22 mouse cellular contexts compared by ENCODE assay signal in the genomic region with DNA sequence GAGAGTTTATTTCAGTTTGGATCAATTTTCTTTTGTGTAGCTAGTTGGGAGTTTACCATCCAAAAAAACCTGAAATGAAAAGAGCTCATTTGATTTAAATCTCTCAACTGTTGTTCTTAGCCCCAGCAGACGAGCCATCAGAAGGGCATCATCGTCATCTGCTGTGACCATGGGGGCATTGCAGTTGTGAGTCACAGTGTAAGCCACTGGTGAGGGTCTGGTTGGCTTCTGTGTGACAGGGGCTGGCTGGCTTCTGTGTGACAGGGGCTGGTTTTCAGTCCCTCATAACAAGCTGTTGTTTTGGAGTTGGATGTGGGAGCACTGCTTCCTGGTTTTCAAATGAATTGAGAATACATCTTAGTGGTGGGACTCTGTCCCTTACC. TPM values are rescaled to one million over a fixed set of nuclear protein-coding genes. Genes with fewer than 3 reads are reported as not detected.
DNase-seq lines count a peak whose midpoint lies in the region; ATAC-seq lines count a peak whose summit lies in the region.
"Had no signal": no experiment of that assay in that cellular context is flagged by ENCODE, and none has a peak within 500 bp of the region (broad histone marks: within the 10 kb centered on the region; RNA-seq: fewer than 3 reads in every experiment).

No protein-coding gene starts in this region.

- WGBS in neural tube, embryonic 12.5 days: 37% methylated on average over 2 of the region's 2 CpGs
- WGBS in neural tube, embryonic 15.5 days: 32% methylated on average over 2 of the region's 2 CpGs
- 56% methylated on average over 2 of the region's 2 CpGs for WGBS in midbrain, embryonic 11.5 days

- H3K4me2 ChIP-seq in neural tube, embryonic 12.5 days (replicated peaks): no peak overlapping the region
- H3K4me2 ChIP-seq in neural tube, embryonic 15.5 days: no peak overlapping the region
- no peak overlapping the region for H3K4me2 ChIP-seq in midbrain, embryonic 11.5 days
- H3K4me2 ChIP-seq: embryonic facial prominence, embryonic 15.5 days; liver, embryonic 15.5 days had no signal

- no peak overlapping the region for H3K9ac ChIP-seq in neural tube, embryonic 12.5 days
- no peak overlapping the region for H3K9ac ChIP-seq in neural tube, embryonic 15.5 days (replicated peaks)
- H3K9ac ChIP-seq in midbrain, embryonic 11.5 days (ENCODE audit: low read length): no peak overlapping the region
- H3K9ac ChIP-seq: embryonic facial prominence, embryonic 15.5 days; liver, embryonic 15.5 days had no signal

- H3K9me3 ChIP-seq in neural tube, embryonic 12.5 days: no peaks in the 10 kb centered on the region
- no peaks in the 10 kb centered on the region for H3K9me3 ChIP-seq in neural tube, embryonic 15.5 days (replicated peaks)
- no peaks in the 10 kb centered on the region for H3K9me3 ChIP-seq in midbrain, embryonic 11.5 days (ENCODE audit: control insufficient read depth, low read length)
- H3K9me3 ChIP-seq: embryonic facial prominence, embryonic 15.5 days; heart, embryonic 10.5 days; liver, embryonic 15.5 days had no signal

- no peaks in the 10 kb centered on the region for H3K27me3 ChIP-seq in neural tube, embryonic 12.5 days (replicated peaks)
- no peaks in the 10 kb centered on the region for H3K27me3 ChIP-seq in neural tube, embryonic 15.5 days (replicated peaks)
- no peaks in the 10 kb centered on the region for H3K27me3 ChIP-seq in midbrain, embryonic 11.5 days (ENCODE audit: control insufficient read depth, insufficient read depth, low read length)
- H3K27me3 ChIP-seq: embryonic facial prominence, embryonic 15.5 days; liver, embryonic 15.5 days had no signal

- peak; percentile 24 to 26 for DNase-seq in cerebellum, postnatal 10 days
- DNase-seq in midbrain, embryonic 11.5 days (ENCODE audit: low spot score, missing footprints): no peak
- DNase-seq in spleen, postnatal 14 days (ENCODE audit: low spot score in 2 of 2): no peak
- no peak for DNase-seq in spleen, postnatal 10 days (ENCODE audit: low spot score in 2 of 2)
- no peak for DNase-seq in adrenal gland, adult 2 months
- DNase-seq: adrenal gland, postnatal 14 days; cerebellum, adult 11-12 months; cerebellum, postnatal 25 days; gastrocnemius, postnatal 36 days; kidney, adult 11 months; thymus, postnatal 14 days had no signal

- H3K4me3 ChIP-seq in neural tube, embryonic 12.5 days: no peak overlapping the region
- H3K4me3 ChIP-seq in neural tube, embryonic 15.5 days (replicated peaks): no peak overlapping the region
- no peak overlapping the region for H3K4me3 ChIP-seq in midbrain, embryonic 11.5 days (ENCODE audit: low read depth, low read length)
- H3K4me3 ChIP-seq: embryonic facial prominence, embryonic 15.5 days; heart, embryonic 10.5 days; liver, embryonic 15.5 days; myocyte had no signal

- H3K4me1 ChIP-seq in neural tube, embryonic 12.5 days: peaks cover 7% of the 10 kb centered on the region
- H3K4me1 ChIP-seq in neural tube, embryonic 15.5 days: peaks cover 13% of the 10 kb centered on the region
- H3K4me1 ChIP-seq in midbrain, embryonic 11.5 days (ENCODE audit: control insufficient read depth, insufficient read depth, low read length): peaks cover 7% of the 10 kb centered on the region; the same call in 1 of the 2 replicates
- H3K4me1 ChIP-seq: embryonic facial prominence, embryonic 15.5 days; liver, embryonic 15.5 days had no signal

- ATAC-seq in cerebellum, adult (ENCODE audit: insufficient number of reproducible peaks, low FRiP score, low TSS enrichment): no peak
- ATAC-seq in neural tube, embryonic 12.5 days (ENCODE audit: low FRiP score, low read depth): no peak
- ATAC-seq in neural tube, embryonic 15.5 days (ENCODE audit: low FRiP score): no peak
- ATAC-seq in midbrain, embryonic 11.5 days (ENCODE audit: low FRiP score): peak; percentile 63; the same call in 1 of the 2 replicates
- ATAC-seq: activated CD4-positive, CD25-positive, alpha-beta regulatory T cell, adult 4 months; lung, postnatal 0 days had no signal

- 0 out of 2 replicates have a peak overlapping the region, but pooled peaks have one; percentile 37 for H3K27ac ChIP-seq in neural tube, embryonic 12.5 days
- H3K27ac ChIP-seq in neural tube, embryonic 15.5 days (replicated peaks): no peak overlapping the region
- no peak overlapping the region for H3K27ac ChIP-seq in midbrain, embryonic 11.5 days (ENCODE audit: low read depth, low read length)
- H3K27ac ChIP-seq: embryonic facial prominence, embryonic 15.5 days; heart, embryonic 10.5 days; kidney, postnatal 0 days; liver, embryonic 15.5 days; stomach, postnatal 0 days had no signal

- no peaks in the 10 kb centered on the region for H3K36me3 ChIP-seq in neural tube, embryonic 12.5 days
- H3K36me3 ChIP-seq in neural tube, embryonic 15.5 days: no peaks in the 10 kb centered on the region
- H3K36me3 ChIP-seq in midbrain, embryonic 11.5 days (ENCODE audit: control insufficient read depth, insufficient read depth, low read length): no peaks in the 10 kb centered on the region
- H3K36me3 ChIP-seq: embryonic facial prominence, embryonic 15.5 days; liver, embryonic 15.5 days had no signal

RNA-seq across cellular contexts. Expression of a gene that starts 41.6 kb away (rescaled TPM):
- polyA plus RNA-seq in neural tube, embryonic 12.5 days (2016; fragmentation: Nextera tagmentation; extraction: Ambion mirVana): 12.4 and 12.9 TPM in 2 replicates
- polyA plus RNA-seq in neural tube, embryonic 15.5 days (2015; fragmentation: Nextera tagmentation; extraction: Ambion mirVana): 10.2 and 10.7 TPM in 2 replicates
- polyA plus RNA-seq in midbrain, embryonic 11.5 days (2014; fragmentation: Nextera tagmentation; extraction: Ambion mirVana): 7.3 and 8.3 TPM in 2 replicates
- total RNA-seq in adrenal gland, adult 2 months (2021): 10 to 100 TPM; 19.0 to 23.2 TPM
- 5.5 and 6.6 TPM in 2 replicates for polyA plus RNA-seq in adrenal gland, adult 2 months (2012; rRNA removed)

RNA-seq across cellular contexts. Expression of a gene that starts 42.0 kb away (rescaled TPM):
- 274 and 280 TPM in 2 replicates for polyA plus RNA-seq in neural tube, embryonic 12.5 days (2016; fragmentation: Nextera tagmentation; extraction: Ambion mirVana)
- polyA plus RNA-seq in neural tube, embryonic 15.5 days (2015; fragmentation: Nextera tagmentation; extraction: Ambion mirVana): 173 and 192 TPM in 2 replicates
- polyA plus RNA-seq in midbrain, embryonic 11.5 days (2014; fragmentation: Nextera tagmentation; extraction: Ambion mirVana): 412 and 434 TPM in 2 replicates
- 10 to 100 TPM; 48.0 to 49.1 TPM for total RNA-seq in adrenal gland, adult 2 months (2021)
- polyA plus RNA-seq in adrenal gland, adult 2 months (2012; rRNA removed): 5.8 and 6.7 TPM in 2 replicates

Comparison
In these comparisons a context has a peak if more than half of its experiments do, and no peak if none do; other contexts are left out.
1. DNase-seq: peak in cerebellum, postnatal 10 days (2 of 2); none in midbrain, embryonic 11.5 days (single experiment), spleen, postnatal 14 days (0 of 2), spleen, postnatal 10 days (0 of 2) and adrenal gland, adult 2 months (single experiment).
2. RNA of a gene that starts 42.0 kb away (polyA plus RNA-seq): 412 to 434 TPM in midbrain, embryonic 11.5 days, 274 to 280 TPM in neural tube, embryonic 12.5 days and 173 to 192 TPM in neural tube, embryonic 15.5 days; 5.8 to 6.7 TPM in adrenal gland, adult 2 months; every median in the first group is over 10 times any median in the second.